Mouse (Mus musculus): ENCODE results near the gene Hif3a.

Gene Hif3a

DNA sequence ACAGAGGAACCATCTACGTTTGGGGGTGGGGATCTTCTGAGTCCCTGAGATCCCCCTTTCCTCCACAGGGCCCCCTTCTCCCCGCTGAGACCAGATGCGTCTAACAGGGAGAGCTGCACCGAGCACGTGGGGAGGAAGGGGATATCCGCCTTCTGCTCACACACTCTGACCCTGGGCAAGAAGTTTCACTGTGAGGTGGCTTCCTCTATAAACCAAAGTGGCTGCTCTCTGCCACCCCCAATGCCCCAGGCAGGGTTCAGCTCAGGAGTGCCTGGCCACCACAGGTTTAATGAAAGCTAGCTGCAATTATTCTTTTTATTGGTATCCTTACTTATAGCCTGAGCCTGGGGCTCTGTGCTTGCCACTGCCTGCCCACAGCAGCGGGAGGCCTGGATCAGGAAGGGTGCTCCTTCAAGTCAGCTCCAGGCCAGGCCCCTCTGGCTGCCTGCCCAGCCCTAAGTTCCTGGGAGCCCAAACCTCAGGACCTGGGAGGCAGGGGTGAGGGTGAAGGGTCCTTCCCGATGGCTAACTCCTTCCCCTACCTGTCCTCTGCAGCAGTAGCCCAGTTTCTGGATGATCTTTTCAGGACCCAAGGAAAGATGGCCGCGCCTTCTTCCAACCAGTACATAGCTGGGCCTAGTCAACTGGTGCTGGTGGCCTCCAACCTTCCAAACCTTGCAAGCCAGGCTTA is 37.3 kb downstream of the Hif3a start:
- peak in 1 of 2 experiments; percentile 48 for DNase-seq

DNA sequence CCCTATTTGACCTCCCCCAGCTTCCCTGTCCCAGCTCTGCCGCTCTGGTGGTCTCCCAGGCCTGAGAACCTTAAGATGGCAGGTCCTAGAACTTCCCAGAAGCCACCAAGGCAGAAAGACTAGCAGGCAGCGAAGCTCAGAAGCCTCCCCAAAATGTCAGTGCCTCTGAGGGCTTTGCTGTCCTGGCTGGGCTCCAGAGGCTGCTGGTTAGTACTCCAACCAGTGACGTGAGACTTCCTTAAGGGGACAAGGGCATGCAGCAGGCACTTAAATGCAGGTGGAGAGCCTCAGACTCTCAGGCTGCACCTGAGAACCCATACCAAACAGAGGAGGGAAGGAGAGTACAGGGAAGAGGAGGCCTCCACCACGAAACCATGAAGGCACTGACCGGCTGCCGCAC is 38.1 kb downstream of the Hif3a start:
- peak; percentile 62 to 63 for DNase-seq

GRCm38 (mm10) chr7:17023701-17024100 is 38.5 kb downstream of the Hif3a start:
- no peak for DNase-seq

GRCm38 (mm10) chr7:17022176-17022575 is 40.1 kb downstream of the Hif3a start:
- peak; percentile 55 to 67 for DNase-seq

DNA sequence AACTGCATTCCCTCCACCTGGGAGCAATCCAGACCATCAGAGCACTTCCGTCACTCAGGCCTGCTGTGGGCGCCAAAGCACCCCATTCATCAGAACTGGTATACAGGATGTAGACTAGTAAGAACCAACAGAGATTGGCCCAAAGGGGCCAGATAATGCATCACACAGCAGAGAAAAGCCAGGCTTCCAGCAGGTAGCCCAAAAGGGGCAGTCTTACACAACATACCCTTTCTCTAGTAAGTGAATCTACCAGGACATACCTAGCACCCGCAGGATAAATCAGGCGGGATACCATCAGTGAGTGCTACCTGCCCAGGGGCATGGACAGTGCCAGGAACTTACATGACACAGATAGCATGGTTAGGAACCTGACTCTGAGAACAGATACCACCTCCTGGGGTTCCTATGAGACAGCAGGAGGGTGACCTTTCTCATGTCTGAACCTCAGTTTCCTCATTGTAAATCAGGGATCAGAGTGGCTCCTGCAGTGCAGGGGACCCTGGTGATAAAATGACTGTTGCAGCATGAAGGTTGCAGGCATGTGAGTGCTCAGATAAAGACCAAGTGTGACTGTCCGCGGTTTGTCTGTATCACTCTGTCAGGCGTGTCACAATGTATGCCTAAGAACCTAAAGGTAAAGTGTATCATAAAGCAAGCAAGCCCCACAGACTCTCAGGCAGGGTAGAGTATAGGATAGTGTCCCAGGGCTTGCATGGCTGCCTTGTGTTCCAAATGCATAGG is 42.6 kb downstream of the Hif3a start:
- DNase-seq: peak in 1 of 2 experiments; percentile 33

- peak in 1 of 2 experiments; percentile 14 for DNase-seq
Measured at GRCm38 (mm10) chr7:17017921-17018320, 44.3 kb downstream of the Hif3a start.

- peak; percentile 98 to 99 for DNase-seq
Measured at GRCm38 (mm10) chr7:17017036-17017435, 45.2 kb downstream of the Hif3a start.

GRCm38 (mm10) chr7:17015381-17015780 is 46.8 kb downstream of the Hif3a start:
- peak; percentile 53 to 62 for DNase-seq

DNA sequence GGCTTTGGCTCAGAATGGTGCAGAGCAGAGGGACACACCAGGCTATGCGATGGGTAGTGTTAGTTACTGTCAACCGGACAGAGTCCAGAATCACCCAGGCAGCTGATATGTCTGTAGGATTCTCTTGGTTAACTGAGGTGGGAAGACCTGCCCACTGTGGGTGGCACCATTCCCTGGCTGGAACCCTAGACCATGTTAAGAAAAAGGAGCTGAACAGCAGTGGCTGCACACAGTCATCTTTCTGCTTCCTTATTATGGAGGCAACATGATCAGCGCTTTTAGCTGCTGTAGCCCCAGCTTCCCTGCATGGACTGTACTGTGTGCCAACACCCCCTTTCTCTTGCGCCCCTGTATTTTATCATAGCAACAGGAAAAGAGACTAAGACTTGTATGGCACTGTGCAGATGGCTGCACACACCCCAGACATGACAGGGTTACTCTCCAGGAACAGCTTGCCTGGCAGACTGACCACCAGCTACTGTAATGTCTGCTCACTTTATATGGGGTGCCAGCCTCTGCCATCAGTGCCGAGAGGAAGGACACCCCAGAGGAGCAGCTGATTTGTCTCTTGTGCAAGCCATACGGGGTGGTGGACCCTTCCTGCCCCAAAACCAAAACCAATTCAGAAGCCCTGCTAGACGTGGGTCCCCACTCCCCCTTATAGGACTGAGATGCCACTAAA is 50.2 kb downstream of the Hif3a start:
- DNase-seq: peak; percentile 58 to 71

- DNase-seq: no peak
Measured at GRCm38 (mm10) chr7:17010010-17010347, 52.2 kb downstream of the Hif3a start.

GRCm38 (mm10) chr7:17009326-17010009 is 52.8 kb downstream of the Hif3a start:
- DNase-seq: peak in 1 of 2 experiments; percentile 12

DNA sequence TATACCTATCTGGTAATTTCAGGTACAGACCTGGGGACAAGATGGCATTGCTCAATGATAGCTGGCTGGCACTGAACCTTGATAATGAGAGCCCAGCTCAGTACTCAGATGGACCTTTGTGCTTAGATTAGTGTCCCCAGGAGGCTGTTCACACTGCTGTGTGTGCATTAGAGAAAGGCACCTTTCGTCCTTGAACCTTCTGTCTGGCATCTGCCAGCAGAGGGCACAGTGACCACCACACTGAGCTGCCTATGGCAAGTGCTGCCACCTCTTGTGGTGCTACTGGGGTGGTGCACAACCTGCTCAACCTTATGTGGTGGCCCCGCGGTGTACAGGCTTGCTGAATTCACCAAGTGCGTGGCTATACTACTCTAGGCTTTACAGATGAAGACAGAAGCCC is 54.9 kb downstream of the Hif3a start:
- peak; percentile 52 to 61 for DNase-seq

DNA sequence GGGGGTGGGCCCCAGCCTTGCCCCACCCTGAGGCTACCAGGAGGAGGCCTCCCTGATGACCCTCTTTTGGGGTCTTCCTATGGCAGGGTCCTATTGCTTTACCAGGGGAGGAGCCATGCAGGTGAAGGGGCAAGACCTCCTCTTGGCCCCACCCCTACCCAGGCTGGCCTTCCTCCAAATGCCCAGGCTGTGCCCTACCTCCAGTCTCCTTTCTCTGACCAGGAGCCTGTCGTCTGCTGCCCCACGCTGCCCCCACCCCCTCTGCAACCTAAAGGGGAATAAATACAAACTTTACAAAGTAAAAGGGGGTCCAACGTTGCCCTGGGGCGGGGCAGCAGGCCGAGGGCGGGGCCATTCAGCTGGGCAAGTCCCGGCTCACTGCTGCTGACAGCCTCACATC is 57.5 kb downstream of the Hif3a start:
- peak in 1 of 2 experiments; percentile 42 for DNase-seq

- peak; percentile 81 for DNase-seq
Measured at GRCm38 (mm10) chr7:17003230-17003960, 58.8 kb downstream of the Hif3a start.

GRCm38 (mm10) chr7:17002375-17003195 is 59.6 kb downstream of the Hif3a start:
- peak; percentile 89 to 92 for DNase-seq

GRCm38 (mm10) chr7:16999650-17000049 is 62.6 kb downstream of the Hif3a start:
- peak; percentile 83 to 95 for DNase-seq

GRCm38 (mm10) chr7:16999233-16999632 is 63.0 kb downstream of the Hif3a start:
- DNase-seq: no peak

DNA sequence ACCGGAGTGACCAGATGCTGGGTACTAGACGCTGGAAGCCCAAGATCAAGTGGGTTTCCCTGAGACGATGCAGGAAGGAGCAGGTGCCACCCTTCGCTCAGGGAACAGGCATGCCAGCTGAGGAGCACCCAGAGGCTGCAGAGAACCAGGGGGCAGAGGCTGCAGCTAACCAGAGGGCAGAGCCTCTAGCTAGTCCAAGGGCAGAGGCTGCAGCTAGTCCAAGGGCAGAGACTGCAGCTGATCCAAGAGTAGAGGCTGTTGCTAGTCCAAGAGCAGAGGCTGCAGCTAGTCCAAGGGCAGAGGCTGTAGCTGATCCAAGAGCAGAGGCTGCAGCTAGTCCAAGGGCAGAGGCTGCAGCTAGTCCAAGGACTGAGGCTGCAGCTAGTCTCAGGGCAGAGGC is 66.9 kb downstream of the Hif3a start:
- no peak for DNase-seq

DNA sequence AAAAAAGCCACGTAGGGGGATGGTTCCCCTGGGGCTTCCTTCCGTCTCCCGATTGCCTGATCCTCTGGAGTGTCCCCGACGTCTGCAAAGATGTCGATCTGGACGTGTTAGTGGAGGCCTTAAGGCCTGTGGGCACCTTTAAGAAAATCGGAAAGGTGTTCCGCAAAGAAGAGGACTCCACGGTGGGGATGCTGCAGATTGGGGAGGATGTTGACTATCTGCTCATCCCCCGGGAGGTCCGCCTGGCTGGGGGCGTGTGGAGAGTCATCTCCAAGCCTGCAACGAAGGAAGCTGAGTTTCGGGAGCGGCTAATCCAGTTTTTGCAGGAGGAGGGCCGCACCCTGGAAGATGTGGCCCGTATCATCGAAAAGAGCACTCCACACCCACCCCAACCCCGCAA is 67.8 kb downstream of the Hif3a start:
- DNase-seq: peak in 1 of 2 experiments; percentile 2

DNA sequence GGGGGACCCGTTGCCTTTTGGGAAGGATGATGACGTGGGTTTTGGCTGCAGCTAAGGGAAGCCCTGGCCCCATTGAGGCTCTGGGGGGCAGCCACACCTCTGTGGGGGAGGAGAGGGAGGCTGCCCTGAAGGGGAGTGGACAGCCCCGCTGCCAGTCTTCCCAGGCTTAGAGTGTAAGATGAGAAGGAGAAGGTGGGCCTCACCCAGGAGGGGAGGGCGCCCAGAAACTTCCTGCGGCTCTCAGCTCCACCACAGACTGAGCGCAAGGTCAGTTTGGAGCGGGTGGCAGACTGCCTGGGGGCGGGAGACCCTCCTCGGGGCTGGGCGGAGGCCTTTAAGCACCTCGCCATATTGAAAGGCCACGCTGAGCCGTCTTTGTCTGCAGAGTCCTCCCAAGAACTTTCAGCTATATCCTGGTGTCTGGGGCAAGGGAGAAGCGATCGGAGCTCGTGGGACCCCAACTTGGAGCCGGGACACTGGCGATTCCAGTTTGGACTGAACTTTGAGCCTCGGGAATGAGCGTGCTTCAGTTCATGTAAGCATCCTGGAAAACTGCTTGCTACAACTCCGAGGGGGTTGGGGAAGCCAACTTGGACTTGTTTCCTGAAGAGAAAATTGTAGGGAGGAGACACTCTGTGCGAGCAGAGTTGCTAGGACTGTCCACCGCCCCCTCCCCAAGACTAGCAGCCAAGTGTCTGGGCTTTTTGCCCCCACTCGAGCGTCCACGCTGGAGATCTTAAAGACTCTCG is 68.4 kb downstream of the Hif3a start:
- peak; percentile 12 to 18 for DNase-seq

DNA sequence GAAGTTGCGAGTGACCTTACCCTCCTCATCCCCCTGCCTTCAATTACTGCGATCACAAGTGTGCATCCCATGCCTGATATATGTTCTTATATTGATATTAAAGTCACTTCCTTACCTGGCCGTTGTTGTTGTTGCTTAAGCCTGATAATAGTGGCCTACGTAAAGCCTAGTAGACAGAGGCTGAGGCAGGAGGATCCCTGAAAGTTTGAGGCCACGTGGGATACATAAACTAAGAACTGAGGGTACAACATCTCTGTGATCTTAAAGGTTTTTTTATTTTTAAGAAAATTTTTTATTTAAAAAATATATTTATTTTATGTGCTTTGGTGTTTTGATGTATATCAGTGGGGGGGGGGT is 69.8 kb downstream of the Hif3a start, which contains the start of gene Ccdc8:
Gene Ccdc8, plus strand, starts transcription at position 258 of the 357 bp plus-strand sequence.
- no peak for DNase-seq
